Mouse (Mus musculus) hindbrain, embryonic 15.5 days (tissue): ENCODE measurements around the gene Thsd4. TPM values are rescaled to one million over a fixed set of nuclear protein-coding genes. Genes with fewer than 3 reads are reported as not detected.
"Not testable (repeated sequence)": the region's sequence is repeated elsewhere in the genome, so short reads cannot be mapped to it uniquely, and the experiment has no call there.

Experiments
- ATAC-seq: fragments of 200-750 bp; cut with Nextera tagmentation; 2 replicates; pipeline ENCODE4 v1.8.0; 2017; ENCODE audit warnings: low read depth, moderate number of reproducible peaks, moderate TSS enrichment; ENCODE audit not compliant: low FRiP score
- H3K27ac ChIP-seq: fragments of 300-500 bp; sonication (generic); replicated peaks from 2 replicates; pipeline ENCODE4 v1.5.1; 2015; ENCODE audit warnings: mild to moderate bottlenecking, inconsistent platforms
- H3K27me3 ChIP-seq: fragments of 300-500 bp; sonication (generic); 2 replicates; pipeline ENCODE4 v1.6.1; 2015; ENCODE audit warnings: control low read depth, inconsistent platforms
- H3K36me3 ChIP-seq: fragments of 300-500 bp; sonication (generic); 2 replicates; pipeline ENCODE4 v1.6.1; 2015; ENCODE audit warnings: control low read depth, inconsistent platforms
- H3K4me1 ChIP-seq: fragments of 300-500 bp; sonication (generic); replicated peaks from 2 replicates; pipeline ENCODE4 v1.6.1; 2015; ENCODE audit warnings: control low read depth, inconsistent platforms
- H3K4me2 ChIP-seq: fragments of 300-500 bp; sonication (generic); 2 replicates; pipeline ENCODE4 v1.6.1; 2015; ENCODE audit warnings: moderate library complexity, mild to moderate bottlenecking, inconsistent platforms
- H3K4me3 ChIP-seq: fragments of 300-500 bp; sonication (generic); 2 replicates; pipeline ENCODE4 v1.5.1; 2015; ENCODE audit warnings: mild to moderate bottlenecking, inconsistent platforms
- H3K9ac ChIP-seq: fragments of 300-500 bp; sonication (generic); 2 replicates; pipeline ENCODE4 v1.6.1; 2015; ENCODE audit warnings: inconsistent platforms
- H3K9me3 ChIP-seq: fragments of 300-500 bp; sonication (generic); 2 replicates; pipeline ENCODE4 v1.6.1; 2016; ENCODE audit warnings: control low read depth, inconsistent platforms
- WGBS: fragments of 180-500 bp; shearing (Covaris S2); methylation state at CpG from one replicate; pipeline ENCODE4 v1.1.7; 2015; 5-methylcytosine and 5-hydroxymethylcytosine counted together
- polyA plus RNA-seq: library from polyadenylated mRNA; unstranded; fragments of >200 nt; fragmentation: Nextera tagmentation; extraction: Ambion mirVana; gene quantifications from 2 replicates; pipeline ENCODE4 v1.2.1, GENCODE M21; 2015

The Thsd4 gene
- polyA plus RNA-seq, 1 experiment from 2014 or later = 5.2 TPM

- no peak for ATAC-seq
- no peaks in the 10 kb centered on the region for H3K4me1 ChIP-seq
- no peaks in the 10 kb centered on the region for H3K27me3 ChIP-seq
- H3K9ac ChIP-seq = no peak overlapping the region
- H3K36me3 ChIP-seq = no peaks in the 10 kb centered on the region
- H3K27ac ChIP-seq = no peak overlapping the region
- no peaks in the 10 kb centered on the region for H3K9me3 ChIP-seq
- no peak overlapping the region for H3K4me3 ChIP-seq
- H3K4me2 ChIP-seq = no peak overlapping the region
- 87% methylated on average over 3 of the region's 3 CpGs for WGBS
Observed at GRCm38 (mm10) chr9:60176311-60176710, 345.5 kb downstream of the Thsd4 start.

DNA sequence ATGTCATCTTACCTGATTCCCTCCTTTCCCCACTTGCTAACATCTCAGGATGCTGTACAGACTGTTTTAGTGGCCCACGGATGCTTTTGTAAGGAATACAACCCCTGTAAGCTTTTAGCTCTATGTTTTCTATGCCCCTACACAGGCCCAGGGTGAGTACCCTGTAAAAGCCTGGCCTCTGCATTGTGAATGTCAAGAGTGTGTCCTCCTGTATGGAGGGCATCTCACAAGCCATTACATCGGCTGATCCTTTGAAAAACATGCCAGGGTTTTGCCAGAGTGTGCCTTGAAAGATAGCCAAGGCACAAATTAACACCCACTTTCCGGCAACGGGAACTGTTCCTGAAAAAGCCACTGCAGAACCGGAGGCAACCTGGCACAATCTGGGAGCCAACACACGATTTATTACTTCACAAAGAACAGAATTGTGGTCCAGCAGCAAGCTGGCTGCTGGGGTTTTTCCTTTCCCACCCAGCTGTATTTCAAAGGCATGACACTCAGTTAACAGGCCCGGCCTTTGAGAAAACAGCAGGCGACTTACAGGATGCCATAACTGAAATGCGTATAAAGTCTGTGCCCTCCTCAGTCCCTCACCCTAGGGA lies 349.3 kb downstream of the Thsd4 start:
- H3K27me3 ChIP-seq = not testable (repeated sequence)
- WGBS = 46% methylated on average over 8 of the region's 9 CpGs

GRCm38 (mm10) chr9:60166990-60167389 lies 354.9 kb downstream of the Thsd4 start:
- no peak for ATAC-seq
- H3K4me1 ChIP-seq = no peaks in the 10 kb centered on the region
- H3K4me3 ChIP-seq = no peak overlapping the region
- H3K4me2 ChIP-seq = no peak overlapping the region
- H3K36me3 ChIP-seq = no peaks in the 10 kb centered on the region
- WGBS = 77% methylated on average over 4 of the region's 4 CpGs
- no peak overlapping the region for H3K9ac ChIP-seq
- no peaks in the 10 kb centered on the region for H3K27me3 ChIP-seq
- no peak overlapping the region for H3K27ac ChIP-seq
- H3K9me3 ChIP-seq = no peaks in the 10 kb centered on the region

More for the DNA sequence above, 349.3 kb downstream of the Thsd4 start:
- not testable (repeated sequence) for H3K4me1 ChIP-seq, H3K4me2 ChIP-seq, H3K27ac ChIP-seq, H3K4me3 ChIP-seq, H3K9ac ChIP-seq, H3K36me3 ChIP-seq, H3K9me3 ChIP-seq, ATAC-seq

GRCm38 (mm10) chr9:60160855-60161254 lies 361.0 kb downstream of the Thsd4 start:
- no peaks in the 10 kb centered on the region for H3K36me3 ChIP-seq
- H3K4me2 ChIP-seq = no peak overlapping the region
- H3K27ac ChIP-seq = peak overlapping the region; percentile 43
- no peak overlapping the region for H3K9ac ChIP-seq
- ATAC-seq = no peak
- H3K4me1 ChIP-seq = peaks cover 15% of the 10 kb centered on the region
- H3K9me3 ChIP-seq = no peaks in the 10 kb centered on the region
- H3K27me3 ChIP-seq = no peaks in the 10 kb centered on the region
- 18% methylated on average over 5 of the region's 5 CpGs for WGBS
- H3K4me3 ChIP-seq = no peak overlapping the region

GRCm38 (mm10) chr9:60160194-60160593 lies 361.7 kb downstream of the Thsd4 start:
- H3K9me3 ChIP-seq = no peaks in the 10 kb centered on the region
- no peak overlapping the region for H3K4me3 ChIP-seq
- WGBS = 51% methylated on average over 7 of the region's 7 CpGs
- no peak overlapping the region for H3K27ac ChIP-seq
- H3K4me1 ChIP-seq = peaks cover 15% of the 10 kb centered on the region
- H3K36me3 ChIP-seq = no peaks in the 10 kb centered on the region
- no peaks in the 10 kb centered on the region for H3K27me3 ChIP-seq
- H3K9ac ChIP-seq = no peak overlapping the region
- ATAC-seq = no peak
- no peak overlapping the region for H3K4me2 ChIP-seq

GRCm38 (mm10) chr9:60152990-60153389 lies 368.9 kb downstream of the Thsd4 start:
- ATAC-seq = no peak
- no peaks in the 10 kb centered on the region for H3K27me3 ChIP-seq
- H3K4me1 ChIP-seq = peaks cover 9% of the 10 kb centered on the region
- H3K4me2 ChIP-seq = no peak overlapping the region
- no peaks in the 10 kb centered on the region for H3K36me3 ChIP-seq
- no peak overlapping the region for H3K27ac ChIP-seq
- H3K4me3 ChIP-seq = no peak overlapping the region
- 90% methylated on average over 1 of the region's 1 CpGs for WGBS
- H3K9ac ChIP-seq = no peak overlapping the region
- H3K9me3 ChIP-seq = no peaks in the 10 kb centered on the region

DNA sequence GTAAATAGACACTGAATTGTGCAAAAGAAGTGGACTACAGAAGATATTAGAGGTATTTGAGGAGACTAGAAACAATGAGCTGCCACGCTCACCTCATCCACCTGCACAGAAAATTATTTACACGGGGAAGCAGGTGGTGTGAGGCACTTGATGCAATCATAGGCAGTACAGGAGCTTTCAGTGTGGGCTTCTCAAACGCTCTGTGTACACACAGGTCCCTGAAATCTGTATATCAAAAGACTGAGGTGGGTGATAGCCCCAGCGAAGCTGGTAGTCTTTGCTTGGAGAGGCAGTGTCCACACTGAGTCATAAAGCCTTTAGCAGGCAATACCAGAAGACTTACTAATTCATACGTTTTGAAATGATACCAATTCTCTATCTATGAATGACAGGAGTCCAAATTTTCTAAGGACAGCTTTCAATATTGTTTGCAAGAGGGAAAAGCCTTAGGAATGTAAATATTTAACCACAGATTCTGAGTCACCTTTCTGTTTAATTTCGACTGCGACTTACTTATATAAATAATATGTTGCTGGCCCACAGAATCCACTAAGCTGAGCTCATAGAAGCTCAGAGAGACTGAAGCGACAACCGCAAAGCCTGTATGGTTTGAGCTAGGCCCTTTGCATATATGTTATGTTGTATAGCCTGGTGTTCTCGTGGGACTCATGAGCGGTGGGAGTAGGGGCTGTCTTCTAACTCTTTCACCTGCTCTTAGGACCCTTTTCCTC lies 369.8 kb downstream of the Thsd4 start:
- no peaks in the 10 kb centered on the region for H3K36me3 ChIP-seq
- no peak overlapping the region for H3K9ac ChIP-seq
- peaks cover 9% of the 10 kb centered on the region for H3K4me1 ChIP-seq
- H3K4me3 ChIP-seq = no peak overlapping the region
- no peak overlapping the region for H3K4me2 ChIP-seq
- 95% methylated on average over 11 of the region's 11 CpGs for WGBS
- H3K9me3 ChIP-seq = no peaks in the 10 kb centered on the region
- H3K27ac ChIP-seq = no peak overlapping the region
- no peaks in the 10 kb centered on the region for H3K27me3 ChIP-seq
- no peak for ATAC-seq

- Histone ChIP-seq H3K9me3 (no peaks in the 10 kb centered on the region), H3K4me3 (no peak overlapping the region), H3K9ac (no peak overlapping the region), H3K27me3 (no peaks in the 10 kb centered on the region), H3K4me2 (no peak overlapping the region), H3K4me1 (peaks cover 9% of the 10 kb centered on the region), H3K36me3 (no peaks in the 10 kb centered on the region), H3K27ac (no peak overlapping the region)
- WGBS = 86% methylated on average over 1 of the region's 1 CpGs
- no peak for ATAC-seq
Observed at GRCm38 (mm10) chr9:60150511-60150910, 371.3 kb downstream of the Thsd4 start.

DNA sequence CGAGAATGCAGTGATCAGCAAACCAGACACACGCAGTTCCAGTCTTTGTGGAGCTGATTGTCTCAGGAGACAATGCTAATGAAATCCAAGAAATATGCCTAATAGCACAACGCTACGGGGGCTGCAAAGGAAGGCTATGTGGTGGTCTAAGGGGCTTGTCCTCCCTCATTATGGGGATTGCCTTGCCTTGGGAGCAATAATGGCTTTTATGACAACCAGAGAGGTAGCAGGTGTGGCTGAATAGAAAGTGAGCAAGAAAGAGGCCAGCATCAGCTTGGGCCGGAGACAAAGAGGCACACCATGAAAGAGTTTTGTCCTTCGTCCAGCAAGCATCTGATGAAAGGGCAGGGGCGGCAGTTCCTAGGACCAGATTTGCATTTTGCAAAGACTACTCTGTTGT lies 372.9 kb downstream of the Thsd4 start:
- no peak for ATAC-seq
- 19% methylated on average over 7 of the region's 7 CpGs for WGBS
- Histone ChIP-seq H3K9ac (no peak overlapping the region), H3K27me3 (no peaks in the 10 kb centered on the region), H3K4me1 (peaks cover 9% of the 10 kb centered on the region), H3K9me3 (no peaks in the 10 kb centered on the region), H3K4me2 (no peak overlapping the region), H3K27ac (0 out of 2 replicates have a peak overlapping the region, but pooled peaks have one; percentile 32), H3K36me3 (no peaks in the 10 kb centered on the region), H3K4me3 (no peak overlapping the region)

DNA sequence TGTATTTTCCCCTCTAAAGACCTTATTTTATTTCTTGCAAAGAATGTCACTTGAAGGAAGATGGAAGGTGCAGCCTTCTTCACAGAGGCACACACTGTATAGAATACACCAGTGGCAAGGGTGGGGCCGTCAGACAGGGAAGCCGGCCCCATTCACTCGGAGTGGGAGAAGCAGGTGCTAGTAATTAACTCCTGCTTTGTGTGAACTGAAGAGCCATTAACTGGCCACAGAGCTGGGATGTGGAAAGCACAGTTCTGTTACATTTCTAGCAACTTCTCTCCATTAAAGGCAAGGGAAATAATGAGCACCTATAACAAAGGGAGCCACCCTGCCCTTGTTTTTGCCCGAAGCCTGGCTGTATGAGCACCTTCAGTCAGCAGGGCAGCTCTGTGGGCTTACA lies 374.4 kb downstream of the Thsd4 start:
- no peaks in the 10 kb centered on the region for H3K9me3 ChIP-seq
- peaks cover 9% of the 10 kb centered on the region for H3K4me1 ChIP-seq
- no peak overlapping the region for H3K4me2 ChIP-seq
- no peak for ATAC-seq
- no peak overlapping the region for H3K27ac ChIP-seq
- 30% methylated on average over 4 of the region's 4 CpGs for WGBS
- H3K36me3 ChIP-seq = no peaks in the 10 kb centered on the region
- H3K4me3 ChIP-seq = no peak overlapping the region
- no peak overlapping the region for H3K9ac ChIP-seq
- H3K27me3 ChIP-seq = no peaks in the 10 kb centered on the region

DNA sequence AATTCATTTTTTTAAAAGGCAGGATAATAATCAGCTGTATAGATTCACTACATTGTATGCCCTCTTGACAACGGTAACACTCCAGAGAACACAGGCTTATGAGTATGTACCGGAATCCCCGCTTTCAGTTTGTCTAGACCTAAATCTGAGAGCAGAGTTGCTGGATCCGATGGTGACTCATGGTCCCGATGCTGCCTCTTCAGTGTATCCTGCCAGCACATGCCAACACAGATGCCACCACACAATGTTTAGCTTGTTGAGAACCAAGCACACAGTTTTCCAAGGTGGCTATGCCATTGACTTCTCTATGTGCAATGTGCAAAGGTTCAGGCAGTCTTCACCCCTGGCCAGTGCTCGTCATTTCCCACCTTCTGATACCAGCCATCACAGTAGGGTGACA lies 378.0 kb downstream of the Thsd4 start:
- H3K9ac ChIP-seq = no peak overlapping the region
- no peaks in the 10 kb centered on the region for H3K36me3 ChIP-seq
- peaks cover 16% of the 10 kb centered on the region for H3K4me1 ChIP-seq
- no peak overlapping the region for H3K27ac ChIP-seq
- H3K4me2 ChIP-seq = no peak overlapping the region
- no peak for ATAC-seq
- no peaks in the 10 kb centered on the region for H3K9me3 ChIP-seq
- no peaks in the 10 kb centered on the region for H3K27me3 ChIP-seq
- 96% methylated on average over 6 of the region's 6 CpGs for WGBS
- no peak overlapping the region for H3K4me3 ChIP-seq

GRCm38 (mm10) chr9:60141081-60141514 lies 380.7 kb downstream of the Thsd4 start:
- no peak overlapping the region for H3K9ac ChIP-seq
- peak overlapping the region; percentile 31 for H3K4me2 ChIP-seq
- H3K27me3 ChIP-seq = no peaks in the 10 kb centered on the region
- peak; percentile 45; the same call in 1 of the 2 replicates for ATAC-seq
- peaks cover 16% of the 10 kb centered on the region for H3K4me1 ChIP-seq
- H3K9me3 ChIP-seq = no peaks in the 10 kb centered on the region
- H3K4me3 ChIP-seq = no peak overlapping the region
- H3K27ac ChIP-seq = no peak overlapping the region
- 19% methylated on average over 7 of the region's 7 CpGs for WGBS
- H3K36me3 ChIP-seq = no peaks in the 10 kb centered on the region
